Mouse (Mus musculus) natural killer cell, adult 2 months (primary cell): Measurements from ENCODE around the gene Hrct1.

Source experiments
- DNase-seq, 2 experiments: peaks; one replicate each; pipeline ENCODE4 v3.0.0; 2022; ENCODE audit warnings: low spot score in 2 of 2

Gene Hrct1

DNA sequence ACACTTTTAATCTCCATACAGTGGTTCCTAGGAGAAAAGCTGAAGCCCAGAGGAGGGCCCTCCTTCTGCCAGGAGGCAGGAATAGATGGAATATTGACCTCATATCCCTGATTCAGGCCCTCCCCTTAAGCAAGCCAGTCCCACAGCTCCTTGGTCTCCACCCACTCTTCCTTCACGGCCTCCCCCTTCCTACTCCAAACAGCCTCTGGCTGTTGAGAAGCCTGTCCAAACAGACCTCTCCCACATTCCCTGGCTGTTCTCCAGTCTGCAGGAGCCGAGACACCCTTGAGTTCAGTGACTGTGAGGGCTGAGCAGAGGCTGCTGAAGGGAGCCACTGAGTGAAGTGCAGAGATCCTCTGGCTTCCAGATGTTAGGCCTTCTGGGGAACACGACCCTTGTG, at the start of gene Hrct1:
TSS of gene Hrct1 (plus strand) at position 194 of the 400 bp plus-strand sequence.
- DNase-seq: no peak

DNA sequence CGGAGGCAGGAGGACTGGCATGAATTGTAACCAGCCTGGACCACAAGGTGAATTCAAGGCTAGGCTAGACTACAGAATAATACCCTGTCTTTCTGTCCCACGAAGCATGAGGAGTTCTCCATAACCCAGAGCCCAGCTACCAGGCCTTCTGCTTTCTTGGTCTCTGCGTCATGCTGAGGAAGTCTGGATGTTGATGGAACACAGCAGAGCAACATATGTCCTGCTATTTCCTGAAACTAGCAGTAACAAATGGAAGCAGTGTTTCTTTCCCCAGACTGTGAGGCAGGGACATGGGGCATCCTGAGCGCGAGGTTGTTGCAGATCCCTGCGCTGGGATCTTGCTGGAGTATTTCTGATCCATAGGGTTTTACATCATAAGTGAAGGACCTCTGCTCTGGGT, 48.4 kb upstream of the Hrct1 start:
- no peak for DNase-seq

DNA sequence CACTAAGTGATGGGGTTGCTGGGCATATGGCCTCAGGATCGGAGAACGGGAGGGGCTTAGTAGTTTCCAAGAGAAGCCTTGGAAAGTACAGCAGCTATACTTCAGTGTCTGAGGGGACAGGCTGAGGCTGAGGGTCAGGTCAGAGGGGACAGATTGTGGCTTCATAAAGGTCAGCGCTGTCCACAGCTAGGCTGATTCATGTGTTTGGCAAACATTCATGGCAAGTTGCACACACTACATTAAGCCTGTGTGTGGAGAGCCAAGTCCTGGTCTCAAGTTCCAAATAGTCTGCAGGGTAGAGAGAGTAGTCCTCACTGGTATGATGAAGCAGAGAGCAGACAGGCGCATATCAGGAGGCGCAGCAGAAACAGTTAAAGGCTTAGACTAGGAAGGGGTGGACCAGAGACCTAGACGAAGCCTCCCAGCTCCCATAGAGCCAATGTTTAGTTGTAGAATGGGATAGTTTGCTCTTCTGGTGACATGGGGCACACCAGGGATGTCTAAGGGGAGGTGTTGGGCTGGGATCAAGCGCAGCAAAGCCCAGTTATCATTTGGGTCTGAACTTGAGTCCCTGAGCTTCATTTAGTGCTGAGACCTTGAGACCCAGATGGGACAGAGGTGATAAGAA, 47.5 kb upstream of the Hrct1 start:
- DNase-seq: no peak

DNA sequence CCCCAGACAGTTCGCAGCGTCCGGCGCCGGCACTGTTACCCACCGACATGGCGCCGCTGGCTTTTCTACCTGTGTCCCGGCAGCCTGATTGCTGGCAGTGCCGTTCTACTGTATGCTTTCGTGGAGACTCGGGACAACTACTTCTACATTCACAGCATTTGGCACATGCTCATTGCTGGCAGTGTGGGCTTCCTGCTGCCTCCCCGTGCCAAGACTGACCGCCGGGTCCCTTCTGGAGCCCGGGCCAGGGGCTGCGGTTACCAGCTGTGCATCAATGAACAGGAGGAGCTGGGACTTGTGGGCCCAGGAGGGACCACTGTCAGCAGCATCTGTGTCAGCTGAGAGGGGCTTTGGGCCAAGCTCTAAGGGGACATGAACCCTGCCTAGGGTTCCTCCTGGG, 37.0 kb upstream of the Hrct1 start:
- DNase-seq: no peak

DNA sequence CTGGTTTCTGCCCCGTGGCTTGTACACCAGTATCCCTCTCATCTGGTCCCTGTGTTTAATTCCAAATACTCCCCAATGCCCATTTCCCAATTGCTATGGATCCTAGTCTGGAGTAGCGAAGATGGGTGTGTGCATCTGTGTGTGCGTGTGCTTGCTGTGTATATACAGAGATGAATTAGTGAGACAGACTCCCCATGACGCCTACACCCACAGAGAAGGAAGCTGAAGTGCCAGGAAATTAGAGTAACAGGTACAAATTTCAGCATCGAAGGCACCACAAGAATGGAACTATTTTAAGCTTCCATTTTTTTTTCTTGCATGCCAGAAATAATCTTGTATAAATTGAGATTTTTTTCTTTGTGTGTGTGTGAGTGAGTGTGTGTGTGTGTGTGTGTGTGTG, 36.0 kb upstream of the Hrct1 start:
- no peak for DNase-seq

DNA sequence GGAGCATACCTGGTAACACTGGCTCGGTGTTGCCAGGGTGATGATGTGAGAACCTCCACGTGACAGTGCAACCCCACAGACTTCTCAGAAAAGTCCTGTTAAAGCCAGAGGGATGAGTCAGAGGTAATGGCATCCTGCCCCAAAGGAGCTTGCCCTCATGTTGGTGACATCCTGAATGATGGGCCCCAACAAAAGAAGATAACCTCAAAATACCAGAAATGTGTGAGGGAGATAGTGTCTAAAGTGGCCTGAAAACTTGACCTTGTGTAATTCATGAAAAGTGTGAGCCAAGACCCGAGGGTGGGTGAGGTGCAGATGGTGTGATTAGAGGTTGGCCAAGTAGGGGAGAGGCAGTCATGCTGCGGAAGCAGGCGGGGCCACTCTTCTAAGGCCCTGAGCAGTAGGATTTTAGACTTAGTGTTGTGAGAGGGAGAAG, 33.2 kb upstream of the Hrct1 start:
- peak; percentile 58 to 76 for DNase-seq

DNA sequence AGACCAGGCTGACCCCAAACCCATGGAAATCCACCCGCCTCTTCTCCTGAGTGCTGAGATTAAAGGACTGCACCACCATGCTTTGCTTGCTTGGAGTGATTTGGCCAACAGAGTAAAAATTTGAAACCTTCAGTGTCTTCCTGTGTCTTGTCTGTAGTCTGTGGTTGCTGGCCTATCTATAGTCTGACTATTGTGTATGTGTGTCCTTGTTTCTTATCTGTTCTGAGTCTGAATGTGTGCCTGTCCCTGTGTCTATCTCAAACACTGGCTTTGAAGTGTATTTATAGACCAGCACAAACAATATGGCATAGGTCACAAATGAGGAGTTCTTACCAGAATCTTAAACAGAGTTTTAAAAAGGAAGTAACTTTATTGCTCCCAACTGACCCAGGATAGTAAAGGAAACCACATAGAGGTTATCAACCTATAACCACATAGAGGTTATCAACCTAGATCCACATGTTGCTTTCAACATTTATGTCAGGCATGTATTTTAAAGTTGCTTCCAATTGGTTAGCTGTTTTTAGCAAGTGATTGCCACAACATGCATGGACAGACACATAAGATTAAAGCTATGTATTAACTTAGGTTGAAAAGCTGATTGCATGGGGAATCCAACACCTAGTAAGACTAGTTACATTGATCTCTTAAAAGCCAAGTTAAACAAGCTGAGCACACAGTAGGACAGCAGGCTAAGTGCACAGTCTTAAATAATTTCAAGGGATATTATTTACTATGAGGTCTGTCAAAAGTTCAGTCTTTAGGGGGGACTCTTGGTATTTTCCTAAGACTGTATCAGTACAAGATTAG, 32.3 kb upstream of the Hrct1 start:
- DNase-seq: no peak

DNA sequence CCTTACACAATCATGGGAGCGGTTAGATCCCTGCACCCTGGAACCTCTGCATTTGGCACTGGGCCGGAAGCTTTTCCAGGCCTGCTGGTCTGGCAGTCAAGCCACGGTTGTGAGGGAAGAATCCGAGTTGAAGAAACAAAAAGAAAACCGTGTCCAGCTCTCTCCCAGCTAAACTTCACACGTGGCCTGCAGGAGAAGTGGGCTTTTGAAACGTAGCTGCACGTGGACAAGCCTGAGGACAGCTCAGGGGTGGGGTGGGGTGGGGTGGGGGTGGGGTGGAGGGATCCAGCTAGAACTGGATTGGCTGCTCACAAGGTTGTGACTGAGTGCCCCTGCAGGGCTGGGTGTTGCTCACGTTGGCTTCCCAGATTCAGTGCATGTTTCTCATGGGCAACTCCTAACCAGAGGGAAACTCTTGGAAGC, 31.7 kb upstream of the Hrct1 start:
- DNase-seq: no peak

DNA sequence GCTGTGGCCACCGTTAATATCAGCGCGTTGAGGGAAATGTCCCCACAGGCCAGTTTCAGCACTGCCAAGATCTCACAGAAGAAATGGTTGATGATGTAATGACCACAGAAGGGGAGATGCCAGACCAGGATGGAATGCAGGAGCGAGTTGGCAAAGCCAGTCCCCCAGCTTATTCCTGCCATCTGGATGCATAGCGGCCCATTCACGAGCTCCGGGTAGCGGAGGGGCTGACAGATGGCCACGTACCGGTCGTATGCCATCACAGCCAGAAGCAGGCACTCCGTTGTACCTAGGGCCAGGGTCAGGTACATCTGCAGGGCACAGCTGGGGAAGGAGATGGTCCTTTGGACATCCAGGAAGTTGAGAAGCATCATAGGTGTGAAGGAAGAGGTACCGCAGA, 30.4 kb upstream of the Hrct1 start:
- no peak for DNase-seq

DNA sequence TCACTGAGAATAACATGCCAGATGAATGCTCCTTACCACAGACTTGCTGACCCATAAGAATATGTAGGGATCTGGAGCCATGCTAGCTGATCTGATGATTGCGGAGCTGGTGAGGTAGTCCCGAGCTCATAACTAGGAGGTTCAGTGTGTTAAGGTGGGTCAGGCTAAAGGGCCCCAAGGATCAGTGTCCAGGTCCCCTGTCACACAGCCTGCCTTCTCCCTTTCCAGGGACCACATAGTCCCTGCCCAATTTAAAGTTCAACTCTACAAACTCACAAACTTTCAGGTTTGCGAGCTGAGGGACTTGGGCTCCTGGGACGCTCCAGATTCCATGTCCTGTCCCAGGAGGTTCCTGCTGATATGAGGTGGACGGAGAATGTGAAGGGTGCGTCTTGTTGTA, 26.3 kb upstream of the Hrct1 start, which contains the start of gene Olfr70:
TSS of gene Olfr70 (minus strand) at position 101 of the 400 bp plus-strand sequence.
- no peak for DNase-seq

DNA sequence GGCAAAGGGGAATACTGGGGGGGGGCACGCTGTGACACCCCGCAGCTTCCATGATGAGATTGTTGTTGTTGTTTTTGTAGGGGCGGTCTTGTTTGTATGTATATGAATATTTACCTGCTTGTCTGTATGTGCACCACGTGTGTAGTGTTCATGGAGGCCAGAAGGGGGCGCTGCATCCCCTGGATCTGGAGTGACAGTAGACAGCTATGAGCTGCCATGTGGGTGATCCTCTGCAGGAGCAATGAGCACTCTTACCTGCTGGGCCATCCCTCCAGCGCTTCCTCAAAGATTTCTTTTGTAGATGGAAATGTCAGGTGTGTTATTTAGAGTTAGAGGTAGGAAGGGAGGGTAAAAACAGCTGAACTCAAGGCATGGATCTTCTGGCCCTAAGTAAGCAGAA, 23.5 kb upstream of the Hrct1 start:
- no peak for DNase-seq

DNA sequence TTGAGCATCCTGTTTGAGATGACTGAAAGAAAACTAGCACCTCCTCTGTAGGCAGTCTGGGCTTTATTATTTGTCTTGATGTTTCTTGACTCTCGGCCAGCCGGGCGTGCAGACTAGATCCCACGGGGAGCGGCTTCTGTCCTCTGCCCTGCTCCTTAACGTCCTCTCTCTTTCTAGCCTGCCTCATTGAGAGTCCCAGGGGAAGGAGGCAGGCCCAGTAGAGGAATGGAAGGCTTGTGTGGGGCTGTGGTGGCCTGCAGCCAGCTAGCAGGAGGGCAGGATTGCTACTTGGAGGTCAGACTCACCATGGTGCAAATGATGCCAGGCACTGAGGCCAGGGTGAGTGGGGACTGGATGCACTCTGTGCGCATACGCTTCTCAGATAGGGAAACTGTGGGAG, 23.1 kb upstream of the Hrct1 start:
- no peak for DNase-seq

DNA sequence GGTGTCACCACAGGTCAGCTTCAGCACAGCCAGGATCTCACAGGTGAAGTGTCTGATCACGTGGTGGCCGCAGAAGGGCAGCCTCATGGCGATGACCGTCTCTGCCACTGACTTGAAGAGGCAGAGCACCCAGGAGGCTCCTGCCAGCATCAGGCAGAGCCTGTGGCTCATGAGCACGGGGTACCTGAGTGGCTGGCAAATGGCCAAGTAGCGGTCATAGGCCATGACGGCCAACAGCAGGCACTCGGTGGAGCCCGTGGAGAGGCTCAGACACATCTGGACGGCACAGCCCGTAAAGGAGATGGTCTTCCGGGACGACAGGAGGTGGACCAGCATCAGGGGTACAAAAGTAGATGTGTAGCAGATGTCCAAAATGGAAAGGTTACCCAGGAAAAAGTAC, 21.0 kb upstream of the Hrct1 start:
- DNase-seq: no peak

DNA sequence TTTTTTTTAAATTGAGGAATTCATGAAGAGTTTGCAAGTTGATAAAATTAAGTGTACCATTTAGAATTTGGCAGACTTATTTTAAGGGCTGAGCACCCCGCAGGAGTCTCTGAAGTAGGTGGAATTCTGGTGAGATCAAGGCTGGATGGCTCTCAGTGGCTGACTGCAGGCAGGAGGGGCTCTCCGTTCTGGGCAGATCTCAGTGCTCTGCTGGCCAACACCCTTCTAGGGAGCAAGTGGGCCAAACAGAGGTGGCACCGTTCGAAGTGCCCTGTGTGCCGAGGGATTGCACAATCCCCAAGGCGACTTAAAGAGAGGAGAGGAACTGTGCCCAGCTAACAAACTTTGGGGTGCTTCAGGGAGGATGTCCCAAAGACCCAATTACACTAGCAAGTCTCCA, 17.1 kb upstream of the Hrct1 start, which contains the start of gene Olfr71:
TSS of gene Olfr71 (minus strand) at position 387 of the 400 bp plus-strand sequence.
- no peak for DNase-seq

DNA sequence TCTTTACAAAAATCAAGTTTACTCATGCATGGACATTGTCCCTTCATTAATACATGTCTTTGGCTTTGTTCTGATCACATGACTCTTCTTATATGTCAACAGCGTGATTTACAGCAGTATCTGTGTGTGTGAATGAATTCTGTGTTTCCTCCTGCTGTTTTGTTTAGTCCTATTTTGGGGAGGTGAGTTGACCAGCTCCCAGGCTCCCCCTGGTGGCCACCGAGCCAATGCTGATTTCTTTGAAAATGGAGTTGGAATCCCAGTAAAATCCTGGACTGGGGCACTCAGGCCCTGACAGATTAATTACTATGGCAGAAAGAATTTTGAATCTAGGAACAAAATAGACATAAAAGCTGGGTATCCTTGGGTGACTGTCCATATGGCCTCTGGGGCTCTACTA, 15.2 kb upstream of the Hrct1 start:
- DNase-seq: peak; percentile 58 to 69

DNA sequence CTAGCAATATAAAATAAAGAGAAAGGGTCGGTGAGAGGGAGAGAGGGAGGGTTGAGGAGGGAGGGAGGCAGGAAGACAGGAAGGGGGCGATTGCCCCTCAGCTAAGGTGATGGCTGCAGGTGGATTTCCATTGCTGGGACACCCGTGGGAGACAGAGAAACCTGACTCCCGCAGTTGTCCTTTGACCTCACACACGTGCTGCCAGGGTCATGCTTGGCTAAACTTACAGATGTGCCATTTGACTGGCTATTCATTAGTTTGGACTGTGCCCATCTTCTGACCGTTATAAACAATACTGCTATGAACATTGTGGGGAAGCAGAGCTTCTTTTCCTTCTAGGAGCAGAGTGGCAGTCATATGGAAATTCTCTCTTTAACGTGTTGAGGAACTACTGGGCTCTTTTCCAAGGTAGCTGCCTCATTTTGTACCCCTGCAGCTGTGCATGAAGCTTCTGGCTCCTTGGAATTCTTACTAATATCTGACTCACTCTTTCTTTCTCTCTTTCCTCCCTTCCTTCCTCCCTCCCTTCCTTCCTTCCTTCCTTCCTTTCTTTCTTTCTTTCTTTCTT, 13.3 kb upstream of the Hrct1 start:
- DNase-seq: no peak

DNA sequence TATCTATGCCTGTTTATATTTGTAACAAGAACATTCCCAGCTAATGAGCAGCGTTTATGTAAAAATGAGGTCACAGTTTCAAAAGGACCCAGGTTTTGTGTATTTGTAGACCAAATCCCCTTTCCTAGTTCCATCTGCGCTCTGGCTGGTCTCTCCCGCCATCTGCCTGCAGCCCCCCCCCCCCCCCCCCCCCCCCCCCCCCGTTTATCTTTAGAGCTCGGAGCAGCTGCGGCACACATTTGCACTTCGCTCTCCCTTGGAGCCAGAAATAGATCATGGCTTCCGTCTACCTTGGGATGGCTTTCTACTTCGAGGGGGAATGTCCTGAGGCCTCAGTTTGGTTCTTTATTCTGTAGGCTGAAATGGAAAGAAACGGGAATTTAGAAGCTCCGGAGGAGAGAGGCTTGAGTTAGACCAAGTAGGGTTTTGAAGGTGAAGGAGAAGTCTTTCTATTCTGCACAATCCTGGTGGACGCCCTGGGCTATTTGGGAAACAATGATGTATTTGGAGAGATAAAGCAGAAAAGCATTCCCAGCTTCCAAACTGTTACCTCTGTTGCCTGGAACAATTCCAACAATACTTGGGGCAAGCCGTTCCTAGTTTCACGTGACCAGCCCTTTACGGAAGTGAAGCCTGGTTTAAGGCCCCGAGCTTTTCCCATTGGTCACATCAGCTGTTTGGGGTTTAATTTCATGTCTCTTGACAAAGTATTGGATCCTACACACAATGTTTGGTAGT, 6.3 kb upstream of the Hrct1 start:
- DNase-seq: no peak

DNA sequence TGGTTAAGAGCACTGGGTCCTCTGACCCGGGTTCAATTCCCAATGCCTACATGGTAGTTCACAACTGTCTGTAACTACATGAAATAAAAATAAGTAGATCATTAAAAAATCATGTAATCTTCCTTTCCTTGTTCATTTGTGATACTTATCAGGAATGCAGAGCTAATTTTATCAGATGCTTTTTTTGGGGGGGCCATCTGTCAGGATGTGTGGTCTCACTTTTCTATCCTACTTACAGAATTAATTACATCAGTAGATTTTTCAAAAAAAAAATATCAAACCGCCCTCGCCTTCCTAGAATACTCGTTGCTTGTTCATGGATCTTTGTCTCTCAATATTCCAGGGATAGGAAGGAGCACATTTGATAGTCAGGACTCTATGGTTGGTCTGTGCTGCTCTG, 4.8 kb upstream of the Hrct1 start:
- DNase-seq: no peak

DNA sequence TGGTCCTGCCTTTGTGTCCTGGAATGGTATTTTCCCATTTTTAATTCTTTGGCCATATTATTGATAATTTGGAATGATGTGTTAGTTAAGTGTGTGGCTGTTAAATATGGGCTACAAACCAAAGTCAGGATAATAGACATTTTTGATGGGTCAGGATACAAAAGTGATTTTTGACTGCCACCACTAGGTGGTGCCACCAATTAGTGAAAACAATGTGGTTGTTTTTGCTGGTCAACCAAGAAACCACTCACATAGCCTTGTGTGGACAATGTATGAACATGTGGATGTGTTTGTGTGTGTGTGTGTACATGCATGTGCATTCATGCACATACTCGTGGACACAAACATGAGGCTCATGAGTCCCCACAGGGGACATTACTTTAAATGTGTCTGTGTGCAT, 2.2 kb upstream of the Hrct1 start:
- DNase-seq: peak in 1 of 2 experiments; percentile 11

DNA sequence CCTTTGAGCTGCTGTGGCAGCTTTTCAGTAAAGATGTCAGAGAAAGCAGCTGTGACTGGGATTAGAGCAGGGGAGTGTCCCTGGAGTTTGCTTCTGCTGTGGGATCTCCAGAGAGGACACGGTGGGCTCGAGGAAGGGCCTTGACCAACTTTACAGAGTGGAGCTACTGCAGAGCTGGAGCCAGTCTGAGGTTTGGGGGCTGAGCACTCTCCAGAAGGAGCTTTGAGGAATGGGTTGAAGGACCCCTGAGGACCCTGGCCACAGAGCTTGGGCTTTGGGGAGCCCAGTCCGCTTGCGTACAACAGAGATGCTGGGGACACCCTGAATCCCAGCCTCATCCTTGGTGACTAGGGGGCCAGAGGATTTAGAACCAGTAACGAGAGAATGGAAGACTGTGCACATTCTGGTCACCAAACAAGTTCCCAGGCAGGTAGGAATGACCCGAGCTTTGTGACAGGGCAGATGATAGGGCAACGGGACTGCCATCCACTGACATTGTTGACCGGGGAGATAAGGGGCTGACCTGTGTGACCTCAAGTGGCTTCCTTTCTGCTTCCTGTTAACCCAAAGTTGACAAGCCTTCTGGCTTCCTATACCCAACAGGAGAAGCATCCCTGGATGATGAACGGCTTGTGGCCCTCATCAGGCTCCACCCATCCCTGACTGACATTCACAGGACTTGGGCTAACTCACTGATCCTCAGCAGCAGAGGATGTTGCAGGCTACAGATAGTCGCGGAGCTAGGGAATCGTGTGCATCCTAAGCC, 577 bp upstream of the Hrct1 start:
- DNase-seq: no peak
